ENCODE assay signal across 8 mouse cellular contexts in the genomic region with DNA sequence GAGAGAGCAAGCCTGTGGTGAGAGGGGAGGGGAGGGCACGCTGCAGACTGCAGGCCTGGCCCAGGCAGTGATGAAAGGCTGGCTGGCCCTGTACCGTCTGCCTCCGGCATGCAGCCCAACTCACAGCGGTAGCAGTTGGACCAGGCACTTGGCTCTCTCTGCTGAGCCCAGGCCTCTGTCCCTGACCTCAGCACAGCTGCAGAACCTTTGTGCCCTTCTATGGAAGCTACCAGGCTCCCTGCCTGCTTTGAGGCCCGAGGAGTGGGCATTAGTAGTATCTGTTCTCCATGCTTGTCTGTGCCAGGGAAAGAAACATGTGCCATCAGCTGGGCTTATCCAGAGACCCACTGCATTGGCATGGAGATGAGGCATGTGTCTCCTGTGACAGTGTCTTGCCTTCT.
DNase-seq lines count a peak whose midpoint lies in the region; ATAC-seq and TF ChIP-seq lines count a peak whose summit lies in the region.

No protein-coding gene starts in this region.

- H3K36me3 ChIP-seq in embryonic facial prominence, embryonic 14.5 days (ENCODE audit: control insufficient read depth, insufficient read depth, low read length) = no peaks in the 10 kb centered on the region

- intact Hi-C loops in left cerebral cortex, adult 2 months (cut with DNase I) = no loop called here

- no peak overlapping the region for H3K27ac ChIP-seq in embryonic facial prominence, embryonic 14.5 days (replicated peaks; ENCODE audit: low read depth, low read length)
- H3K27ac ChIP-seq in left cerebral cortex, adult 2 months = peak overlapping the region; percentile 44; the same call in 1 of the 2 replicates

- peak; percentile 67 for ATAC-seq in embryonic facial prominence, embryonic 14.5 days (ENCODE audit: low read depth)
- ATAC-seq in erythroblast, adult 5-6 weeks (replicated peaks; ENCODE audit: low FRiP score, poor library complexity, severe bottlenecking) = no peak

- H3K4me2 ChIP-seq in embryonic facial prominence, embryonic 14.5 days (ENCODE audit: low read depth, low read length) = no peak overlapping the region

- 34% methylated on average over 3 of the region's 5 CpGs for WGBS in embryonic facial prominence, embryonic 14.5 days

- no peak for TF ChIP-seq CTCF in left cerebral cortex, adult 2 months (IDR thresholded peaks at IDR 0.05)

- H3K9me3 ChIP-seq in embryonic facial prominence, embryonic 14.5 days (ENCODE audit: control insufficient read depth, low read length) = no peaks in the 10 kb centered on the region

- H3K27me3 ChIP-seq in embryonic facial prominence, embryonic 14.5 days (replicated peaks; ENCODE audit: control insufficient read depth, insufficient read depth, low read length) = no peaks in the 10 kb centered on the region

- H3K9ac ChIP-seq in embryonic facial prominence, embryonic 14.5 days (ENCODE audit: low read depth, low read length) = no peak overlapping the region

- no peak overlapping the region for H3K4me3 ChIP-seq in embryonic facial prominence, embryonic 14.5 days (ENCODE audit: low read depth, low read length)
- no peak overlapping the region for H3K4me3 ChIP-seq in left cerebral cortex, adult 2 months

- peak; percentile 53 for DNase-seq in ovary, postnatal 36 days (ENCODE audit: low spot score)
- DNase-seq in ovary, postnatal 10 days (ENCODE audit: low spot score) = no peak
- DNase-seq in embryonic facial prominence, embryonic 14.5 days (ENCODE audit: low spot score) = peak; percentile 34
- peak; percentile 37 to 43 for DNase-seq in heart, adult 9 months (ENCODE audit: low spot score in 2 of 2)
- DNase-seq in left cerebral cortex, adult 2 months (ENCODE audit: extremely low spot score in 1 of 2, low spot score in 2 of 2) = peak; percentile 25 to 41
- peak; percentile 24 for DNase-seq in right cerebral cortex, postnatal 4 days
- DNase-seq in yolk sac, embryonic 10.5 days (ENCODE audit: low spot score) = no peak

- H3K4me1 ChIP-seq in embryonic facial prominence, embryonic 14.5 days (ENCODE audit: control insufficient read depth, insufficient read depth, low read length) = 0 out of 2 replicates have a peak, but pooled peaks cover 2% of the 10 kb centered on the region

Comparison
In these comparisons a context has a peak if more than half of its experiments do, and no peak if none do; other contexts are left out.
1. DNase-seq: peak in ovary, postnatal 36 days (single experiment), embryonic facial prominence, embryonic 14.5 days (single experiment), heart, adult 9 months (2 of 2), left cerebral cortex, adult 2 months (2 of 2) and right cerebral cortex, postnatal 4 days (single experiment); none in ovary, postnatal 10 days (single experiment) and yolk sac, embryonic 10.5 days (single experiment).